Mouse (Mus musculus) kidney, postnatal 0 days (tissue): ENCODE data around the gene Tor1aip2. TPM values are rescaled to one million over a fixed set of nuclear protein-coding genes. Genes with fewer than 3 reads are reported as not detected.

Source experiments
- ATAC-seq: fragments of 200-750 bp; cut with Nextera tagmentation; replicated peaks from 2 replicates; pipeline ENCODE4 v1.8.0; 2017; ENCODE audit warnings: low read depth, moderate number of reproducible peaks, moderate TSS enrichment, moderate library complexity; ENCODE audit not compliant: low FRiP score
- DNase-seq: peaks from one replicate; pipeline ENCODE4 v3.0.0-alpha.2; 2016; ENCODE audit warnings: low spot score
- H3K27ac ChIP-seq: fragments of 300-500 bp; sonication (generic); 2 replicates; pipeline ENCODE4 v1.5.1; 2014; ENCODE audit warnings: mild to moderate bottlenecking
- H3K27me3 ChIP-seq: fragments of 300-500 bp; sonication (generic); 2 replicates; pipeline ENCODE4 v1.6.1; 2014; ENCODE audit warnings: low read length, mixed read lengths; ENCODE audit not compliant: insufficient read depth
- H3K36me3 ChIP-seq: fragments of 300-500 bp; sonication (generic); 2 replicates; pipeline ENCODE4 v1.6.1; 2014; ENCODE audit warnings: low read length, mixed read lengths; ENCODE audit not compliant: insufficient read depth
- H3K4me1 ChIP-seq: fragments of 300-500 bp; sonication (generic); replicated peaks from 2 replicates; pipeline ENCODE4 v1.6.1; 2014; ENCODE audit warnings: antibody characterized with exemption, low read length, mixed read lengths; ENCODE audit not compliant: insufficient read depth
- H3K4me2 ChIP-seq: fragments of 300-500 bp; sonication (generic); 2 replicates; pipeline ENCODE4 v1.6.1; 2014; ENCODE audit warnings: mild to moderate bottlenecking, low read length, moderate library complexity, mixed read lengths
- H3K4me3 ChIP-seq: fragments of 300-500 bp; sonication (generic); replicated peaks from 2 replicates; pipeline ENCODE4 v1.5.1; 2014; ENCODE audit warnings: low read depth, low read length
- H3K9ac ChIP-seq: fragments of 300-500 bp; sonication (generic); 2 replicates; pipeline ENCODE4 v1.6.1; 2014; ENCODE audit warnings: low read depth, low read length
- H3K9me3 ChIP-seq: fragments of 300-500 bp; sonication (generic); replicated peaks from 2 replicates; pipeline ENCODE4 v1.6.1; 2016; ENCODE audit warnings: low read length, inconsistent platforms, mixed read lengths
- CTCF ChIP-seq: IDR thresholded peaks from 2 replicates; pipeline ENCODE4 v1.5.1; 2016; ENCODE audit warnings: antibody characterized with exemption, low read depth, mild to moderate bottlenecking, moderate library complexity
- WGBS: fragments of 180-500 bp; shearing (Covaris S2); extraction: QIAGEN DNeasy Blood & Tissue Kit; methylation state at CpG from one replicate; pipeline ENCODE4 v1.1.7; 2014; 5-methylcytosine and 5-hydroxymethylcytosine counted together
- polyA plus RNA-seq: library from polyadenylated mRNA; unstranded; fragments of >200 nt; fragmentation: Nextera tagmentation; extraction: Ambion mirVana; gene quantifications from 2 replicates; pipeline ENCODE4 v1.2.1, GENCODE M21; 2015

Gene Tor1aip2
- 89.4 and 92.5 TPM in 2 replicates for polyA plus RNA-seq

- under 1% methylated on average over 49 of the region's 59 CpGs for WGBS
- 0 out of 2 replicates have a peak, but pooled peaks cover 5% of the 10 kb centered on the region for H3K4me1 ChIP-seq
- H3K4me2 ChIP-seq = peak within 1 kb of the TSS; percentile 73
- ATAC-seq = peak; percentile 81
- peak; percentile 90 for DNase-seq
- H3K27me3 ChIP-seq = no peaks in the 10 kb centered on the region
- no peak for TF ChIP-seq CTCF
- peak within 1 kb of the TSS; percentile 84 for H3K9ac ChIP-seq
- peak within 1 kb of the TSS; percentile 90 for H3K4me3 ChIP-seq
- no peaks in the 10 kb centered on the region for H3K9me3 ChIP-seq
- H3K27ac ChIP-seq = peak within 1 kb of the TSS; percentile 100
- peaks cover 23% of the 10 kb centered on the region for H3K36me3 ChIP-seq
These were observed at the start of gene Tor1aip2 for GRCm38 (mm10) chr1:156035269-156035929. Gene Tor1aip2, plus strand, starts transcription at chr1:156035403.

GRCm38 (mm10) chr1:155987625-155988024 lies 47.6 kb upstream of the Tor1aip2 start:
- ATAC-seq (no peak), DNase-seq (no peak)
- Histone ChIP-seq H3K4me1 (no peaks in the 10 kb centered on the region), H3K36me3 (no peaks in the 10 kb centered on the region), H3K9me3 (no peaks in the 10 kb centered on the region), H3K27me3 (no peaks in the 10 kb centered on the region), H3K27ac (no peak overlapping the region), H3K4me2 (no peak overlapping the region), H3K4me3 (no peak overlapping the region), H3K9ac (no peak overlapping the region)
- no peak for TF ChIP-seq CTCF
- 86% methylated on average over 2 of the region's 2 CpGs for WGBS

GRCm38 (mm10) chr1:155989387-155989786 lies 45.8 kb upstream of the Tor1aip2 start:
- no peak for TF ChIP-seq CTCF
- Histone ChIP-seq H3K9me3 (no peaks in the 10 kb centered on the region), H3K4me3 (no peak overlapping the region), H3K9ac (no peak overlapping the region), H3K4me1 (no peaks in the 10 kb centered on the region), H3K27me3 (no peaks in the 10 kb centered on the region), H3K27ac (no peak overlapping the region), H3K36me3 (no peaks in the 10 kb centered on the region), H3K4me2 (no peak overlapping the region)
- DNase-seq (peak; percentile 11), ATAC-seq (no peak)
- 26% methylated on average over 2 of the region's 2 CpGs for WGBS

- Histone ChIP-seq H3K4me3 (no peak overlapping the region), H3K9ac (no peak overlapping the region), H3K4me2 (no peak overlapping the region), H3K9me3 (no peaks in the 10 kb centered on the region), H3K27me3 (no peaks in the 10 kb centered on the region), H3K36me3 (no peaks in the 10 kb centered on the region), H3K4me1 (no peaks in the 10 kb centered on the region), H3K27ac (no peak overlapping the region)
- no peak for ATAC-seq
- no peak for TF ChIP-seq CTCF
- DNase-seq = peak; percentile 47
- 37% methylated on average over 11 of the region's 11 CpGs for WGBS
These were observed 44.8 kb upstream of the Tor1aip2 start for GRCm38 (mm10) chr1:155990391-155990790.

- TF ChIP-seq CTCF = no peak
- no peaks in the 10 kb centered on the region for H3K9me3 ChIP-seq
- no peaks in the 10 kb centered on the region for H3K36me3 ChIP-seq
- no peak overlapping the region for H3K4me3 ChIP-seq
- H3K9ac ChIP-seq = no peak overlapping the region
- H3K27me3 ChIP-seq = no peaks in the 10 kb centered on the region
- DNase-seq = no peak
- H3K4me1 ChIP-seq = no peaks in the 10 kb centered on the region
- H3K4me2 ChIP-seq = no peak overlapping the region
- H3K27ac ChIP-seq = no peak overlapping the region
- WGBS = 68% methylated on average over 2 of the region's 2 CpGs
- ATAC-seq = no peak
These were observed 40.7 kb upstream of the Tor1aip2 start for GRCm38 (mm10) chr1:155994524-155994923.

DNA sequence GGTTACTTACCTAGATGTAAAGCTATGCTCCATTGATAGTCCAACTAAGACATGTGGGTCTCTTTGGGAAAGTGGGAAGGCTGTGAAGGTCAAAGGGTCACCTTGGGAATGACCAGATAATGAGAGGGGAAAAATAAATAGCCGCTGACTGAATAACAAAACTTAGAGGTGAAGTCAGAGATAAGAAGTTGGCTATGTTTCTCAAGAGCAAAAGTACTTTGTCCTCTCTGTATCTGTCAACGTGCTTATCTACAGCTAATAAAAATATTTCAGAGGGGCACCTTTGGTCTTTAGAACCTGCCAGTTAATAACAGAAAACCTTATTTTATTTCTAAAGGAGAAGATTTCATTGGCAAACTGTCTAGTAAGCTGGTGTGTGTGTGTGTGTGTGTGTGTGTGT lies 39.6 kb upstream of the Tor1aip2 start:
- Histone ChIP-seq H3K9ac (no peak overlapping the region), H3K4me2 (no peak overlapping the region), H3K27ac (no peak overlapping the region), H3K4me1 (no peaks in the 10 kb centered on the region), H3K4me3 (no peak overlapping the region), H3K36me3 (no peaks in the 10 kb centered on the region), H3K27me3 (no peaks in the 10 kb centered on the region), H3K9me3 (no peaks in the 10 kb centered on the region)
- ATAC-seq = no peak
- no peak for TF ChIP-seq CTCF
- no peak for DNase-seq
- WGBS = 67% methylated on average over 2 of the region's 2 CpGs
